8 mouse cellular contexts compared by ENCODE assay signal in genomic region chr1:7010184-7010583, GRCm38 (mm10).
A peak's percentile ranks its signal among the peaks of the same experiment; 100 is the strongest.
DNase-seq lines count a peak whose midpoint lies in the region; ATAC-seq lines count a peak whose summit lies in the region.

No protein-coding gene starts in this region.

- H3K27ac ChIP-seq in forebrain, embryonic 16.5 days (ENCODE audit: low read length), result no peak overlapping the region

- H3K4me3 ChIP-seq in forebrain, embryonic 16.5 days (replicated peaks; ENCODE audit: low read length), result no peak overlapping the region

- H3K4me1 ChIP-seq in forebrain, embryonic 16.5 days (replicated peaks; ENCODE audit: control insufficient read depth, insufficient read depth, low read length), result no peaks in the 10 kb centered on the region

- no peak overlapping the region for H3K4me2 ChIP-seq in forebrain, embryonic 16.5 days (ENCODE audit: low read length)

- 23% methylated on average over 1 of the region's 1 CpGs for WGBS in forebrain, embryonic 16.5 days

- H3K36me3 ChIP-seq in forebrain, embryonic 16.5 days (ENCODE audit: control insufficient read depth, insufficient read depth), result no peaks in the 10 kb centered on the region

- intact Hi-C loops in heart, postnatal 25 days (cut with DNase I), result loop anchor here (1.0 kb wide), 1 partner anchor 131 kb away; no protein-coding TSS in a partner anchor

- H3K9ac ChIP-seq in forebrain, embryonic 16.5 days (replicated peaks; ENCODE audit: low read depth, low read length), result no peak overlapping the region

- ATAC-seq in CD4-positive, CD25-positive, alpha-beta regulatory T cell, adult 4 months, result peak; percentile 57
- ATAC-seq in cerebellum, adult (ENCODE audit: insufficient number of reproducible peaks, low FRiP score, low TSS enrichment), result peak; percentile 56; the same call in 1 of the 2 replicates
- no peak; the same call in 1 of the 2 replicates for ATAC-seq in forebrain, embryonic 16.5 days

- H3K9me3 ChIP-seq in forebrain, embryonic 16.5 days (ENCODE audit: control insufficient read depth, low read length), result no peaks in the 10 kb centered on the region

- DNase-seq in heart, adult 8-10 months (ENCODE audit: low spot score), result peak; percentile 9
- no peak for DNase-seq in heart, postnatal 25 days (ENCODE audit: low spot score)
- DNase-seq in induced T-regulatory cell, adult 2 months (ENCODE audit: low read depth), result peak; percentile 12
- peak; percentile 44 to 59 for DNase-seq in left cerebral cortex, adult 18-20 months (ENCODE audit: low spot score in 2 of 2)
- peak; percentile 10 for DNase-seq in right cerebral cortex, postnatal 4 days

- no peaks in the 10 kb centered on the region for H3K27me3 ChIP-seq in forebrain, embryonic 16.5 days (replicated peaks; ENCODE audit: control insufficient read depth, insufficient read depth, low read length)
